Mouse (Mus musculus): ENCODE data around the gene Tpm1. TPM values are rescaled to one million over a fixed set of nuclear protein-coding genes. Genes with fewer than 3 reads are reported as not detected.

Tpm1 gene
- polyA plus RNA-seq, 1 experiment from 2014 or later: 695 TPM

DNA sequence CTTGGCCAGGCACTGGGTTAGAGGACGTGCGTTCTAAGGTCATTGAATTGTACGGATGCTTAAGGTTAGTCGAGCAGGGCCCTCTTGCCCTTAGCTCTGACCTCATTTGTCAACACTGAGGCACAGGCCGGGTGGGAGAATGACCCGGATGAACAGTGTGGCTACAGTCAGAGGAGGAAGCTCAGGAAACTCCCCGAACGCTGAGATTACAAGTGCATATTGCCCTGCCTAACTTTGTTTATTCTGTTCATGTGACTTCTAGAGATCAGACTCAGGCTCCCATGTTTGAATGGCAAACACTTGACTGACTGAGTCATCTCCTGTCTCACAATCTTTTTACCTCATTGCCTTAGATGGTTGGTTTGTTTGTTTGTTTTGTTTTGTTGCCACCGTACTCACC is 37.7 kb downstream of the Tpm1 start:
- peak overlapping the region; percentile 64 for H3K27ac ChIP-seq (ENCODE audit: low read length)
- H3K36me3 ChIP-seq (ENCODE audit: insufficient read depth, low read length): no peaks in the 10 kb centered on the region
- H3K4me2 ChIP-seq (replicated peaks; ENCODE audit: low read depth, low read length): no peak overlapping the region
- H3K9ac ChIP-seq (replicated peaks; ENCODE audit: low read depth): no peak overlapping the region
- H3K4me1 ChIP-seq (ENCODE audit: insufficient read depth, low read depth, low read length): peaks cover 13% of the 10 kb centered on the region; the same call in 1 of the 2 replicates
- WGBS: 26% methylated on average over 9 of the region's 9 CpGs
- DNase-seq (ENCODE audit: low spot score) (peak; percentile 92), ATAC-seq (peak; percentile 85)
- no peaks in the 10 kb centered on the region for H3K27me3 ChIP-seq (replicated peaks; ENCODE audit: insufficient read depth, low read length)
- TF ChIP-seq EP300 (IDR thresholded peaks at IDR 0.05) (peak; percentile 87), CTCF (IDR thresholded peaks at IDR 0.05) (no peak)
- H3K4me3 ChIP-seq (ENCODE audit: low read depth, low read length): no peak overlapping the region
- no peaks in the 10 kb centered on the region for H3K9me3 ChIP-seq (ENCODE audit: low read length)

DNA sequence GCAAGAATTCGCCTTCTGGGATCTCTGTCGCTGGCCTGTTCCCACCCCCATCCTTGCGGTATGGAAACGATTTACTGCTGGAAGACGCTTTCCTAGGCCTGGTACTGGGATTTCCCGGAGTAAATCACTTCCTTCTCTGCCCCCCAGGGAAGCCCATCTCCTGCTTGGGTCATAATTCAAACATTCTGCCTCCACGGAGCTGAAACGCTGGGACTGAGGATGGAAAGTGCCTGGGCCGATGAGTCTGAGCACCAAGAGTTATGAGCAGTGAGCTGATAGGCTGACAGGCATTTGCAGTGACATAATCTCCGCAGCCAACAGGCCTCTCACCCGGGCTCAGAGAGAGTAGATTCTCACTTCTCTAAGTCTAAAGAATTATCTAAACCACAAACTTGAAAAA is 40.4 kb downstream of the Tpm1 start:
- no peak overlapping the region for H3K9ac ChIP-seq (replicated peaks; ENCODE audit: low read depth)
- H3K4me3 ChIP-seq (ENCODE audit: low read depth, low read length): no peak overlapping the region
- H3K36me3 ChIP-seq (ENCODE audit: insufficient read depth, low read length): no peaks in the 10 kb centered on the region
- H3K4me1 ChIP-seq (ENCODE audit: insufficient read depth, low read depth, low read length): peaks cover 13% of the 10 kb centered on the region; the same call in 1 of the 2 replicates
- WGBS: 26% methylated on average over 11 of the region's 11 CpGs
- DNase-seq (ENCODE audit: low spot score) (no peak), ATAC-seq (no peak)
- no peak overlapping the region for H3K4me2 ChIP-seq (replicated peaks; ENCODE audit: low read depth, low read length)
- no peaks in the 10 kb centered on the region for H3K27me3 ChIP-seq (replicated peaks; ENCODE audit: insufficient read depth, low read length)
- H3K9me3 ChIP-seq (ENCODE audit: low read length): no peaks in the 10 kb centered on the region
- TF ChIP-seq CTCF (IDR thresholded peaks at IDR 0.05): no peak
- no peak for TF ChIP-seq EP300 (IDR thresholded peaks at IDR 0.05)
- H3K27ac ChIP-seq (ENCODE audit: low read length): no peak overlapping the region

DNA sequence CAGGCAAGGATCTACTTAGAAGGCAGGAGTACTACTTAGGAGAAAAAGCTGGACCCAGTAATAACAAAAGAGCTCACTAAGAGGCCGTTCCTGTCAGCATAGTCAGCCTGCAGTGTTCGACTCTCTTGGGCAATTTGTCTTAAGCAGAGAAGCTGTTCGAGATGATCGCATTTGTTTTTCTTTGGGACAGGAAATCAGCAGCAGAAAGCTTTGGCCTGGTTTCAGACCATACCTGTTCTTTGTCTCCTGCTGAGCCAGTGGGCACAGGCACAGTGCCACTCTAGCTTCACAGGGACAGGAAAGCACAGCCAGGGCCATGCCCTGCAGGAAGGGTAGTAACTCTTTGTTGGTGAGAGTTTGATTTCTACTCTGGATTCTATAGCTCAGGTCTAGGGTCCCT is 42.8 kb downstream of the Tpm1 start:
- no peak for ATAC-seq
- no peak overlapping the region for H3K4me2 ChIP-seq (replicated peaks; ENCODE audit: low read depth, low read length)
- WGBS: 59% methylated on average over 4 of the region's 4 CpGs
- TF ChIP-seq EP300 (IDR thresholded peaks at IDR 0.05) (no peak), CTCF (IDR thresholded peaks at IDR 0.05) (no peak)
- no peaks in the 10 kb centered on the region for H3K36me3 ChIP-seq (ENCODE audit: insufficient read depth, low read length)
- H3K9ac ChIP-seq (replicated peaks; ENCODE audit: low read depth): no peak overlapping the region
- H3K27ac ChIP-seq (ENCODE audit: low read length): no peak overlapping the region
- H3K4me3 ChIP-seq (ENCODE audit: low read depth, low read length): no peak overlapping the region
- no peaks in the 10 kb centered on the region for H3K9me3 ChIP-seq (ENCODE audit: low read length)
- no peak for DNase-seq (ENCODE audit: low spot score)
- H3K4me1 ChIP-seq (ENCODE audit: insufficient read depth, low read depth, low read length): peaks cover 4% of the 10 kb centered on the region; the same call in 1 of the 2 replicates
- no peaks in the 10 kb centered on the region for H3K27me3 ChIP-seq (replicated peaks; ENCODE audit: insufficient read depth, low read length)

DNA sequence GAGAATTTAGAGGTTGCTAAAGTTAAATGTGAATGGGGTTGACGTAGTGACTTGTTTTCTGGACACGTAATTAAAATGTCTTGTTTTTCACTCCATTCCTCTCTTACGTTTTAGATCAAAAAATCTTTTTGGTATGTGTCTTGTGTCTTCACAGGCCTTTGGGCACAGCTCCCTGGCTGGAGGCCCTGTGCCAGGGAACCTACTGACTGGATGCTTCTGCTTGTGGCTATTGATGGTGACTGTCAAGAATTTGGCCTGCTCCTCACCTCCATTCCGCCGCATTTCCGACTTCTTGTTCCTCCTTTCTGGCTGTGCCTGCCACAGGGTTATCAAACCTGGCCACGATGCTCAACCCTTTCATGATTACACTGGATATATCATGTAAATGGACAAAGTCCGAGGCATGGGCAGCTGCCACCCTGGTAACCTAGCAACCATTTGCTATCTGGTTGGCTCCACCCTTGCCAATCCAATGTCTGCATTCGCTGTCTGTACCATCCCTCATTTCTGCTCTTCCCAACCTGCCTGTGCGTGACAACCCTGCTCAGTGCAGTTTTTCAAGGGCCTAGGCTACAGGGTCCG is 44.0 kb downstream of the Tpm1 start:
- no peaks in the 10 kb centered on the region for H3K4me1 ChIP-seq (ENCODE audit: insufficient read depth, low read depth, low read length)
- DNase-seq (ENCODE audit: low spot score) (no peak), ATAC-seq (no peak)
- H3K36me3 ChIP-seq (ENCODE audit: insufficient read depth, low read length): no peaks in the 10 kb centered on the region
- TF ChIP-seq CTCF (IDR thresholded peaks at IDR 0.05): no peak
- no peak overlapping the region for H3K27ac ChIP-seq (ENCODE audit: low read length)
- H3K4me2 ChIP-seq (replicated peaks; ENCODE audit: low read depth, low read length): no peak overlapping the region
- WGBS: 74% methylated on average over 11 of the region's 11 CpGs
- H3K9me3 ChIP-seq (ENCODE audit: low read length): no peaks in the 10 kb centered on the region
- H3K9ac ChIP-seq (replicated peaks; ENCODE audit: low read depth): no peak overlapping the region
- no peak overlapping the region for H3K4me3 ChIP-seq (ENCODE audit: low read depth, low read length)
- H3K27me3 ChIP-seq (replicated peaks; ENCODE audit: insufficient read depth, low read length): no peaks in the 10 kb centered on the region

DNA sequence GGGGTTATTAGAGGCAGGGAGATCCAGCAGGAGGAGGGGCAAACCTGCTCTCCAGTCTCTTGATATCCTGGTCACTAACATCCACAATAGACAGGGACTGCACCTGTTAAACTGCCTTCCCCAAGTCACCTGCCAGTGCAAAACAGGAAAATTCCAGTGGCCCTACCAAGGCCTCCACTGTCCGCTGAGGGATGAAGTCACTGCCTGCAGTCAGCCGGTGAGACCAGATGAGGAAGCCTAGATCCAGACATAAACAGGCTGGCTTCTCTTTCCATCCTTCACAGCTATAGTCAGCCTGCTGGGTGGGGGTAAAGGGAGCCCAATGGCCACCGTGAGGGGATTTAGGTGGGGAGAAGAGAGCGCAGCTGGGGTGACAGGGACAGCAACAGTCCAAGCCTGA is 45.5 kb downstream of the Tpm1 start:
- TF ChIP-seq CTCF (IDR thresholded peaks at IDR 0.05) (no peak), EP300 (IDR thresholded peaks at IDR 0.05) (no peak)
- Histone ChIP-seq H3K36me3 (ENCODE audit: insufficient read depth, low read length) (no peaks in the 10 kb centered on the region), H3K27ac (ENCODE audit: low read length) (no peak overlapping the region), H3K9me3 (ENCODE audit: low read length) (no peaks in the 10 kb centered on the region), H3K9ac (replicated peaks; ENCODE audit: low read depth) (no peak overlapping the region), H3K4me2 (replicated peaks; ENCODE audit: low read depth, low read length) (no peak overlapping the region), H3K4me3 (ENCODE audit: low read depth, low read length) (no peak overlapping the region), H3K4me1 (ENCODE audit: insufficient read depth, low read depth, low read length) (no peaks in the 10 kb centered on the region), H3K27me3 (replicated peaks; ENCODE audit: insufficient read depth, low read length) (no peaks in the 10 kb centered on the region)
- WGBS: 55% methylated on average over 4 of the region's 4 CpGs
- ATAC-seq: no peak
- DNase-seq (ENCODE audit: low spot score): no peak

DNA sequence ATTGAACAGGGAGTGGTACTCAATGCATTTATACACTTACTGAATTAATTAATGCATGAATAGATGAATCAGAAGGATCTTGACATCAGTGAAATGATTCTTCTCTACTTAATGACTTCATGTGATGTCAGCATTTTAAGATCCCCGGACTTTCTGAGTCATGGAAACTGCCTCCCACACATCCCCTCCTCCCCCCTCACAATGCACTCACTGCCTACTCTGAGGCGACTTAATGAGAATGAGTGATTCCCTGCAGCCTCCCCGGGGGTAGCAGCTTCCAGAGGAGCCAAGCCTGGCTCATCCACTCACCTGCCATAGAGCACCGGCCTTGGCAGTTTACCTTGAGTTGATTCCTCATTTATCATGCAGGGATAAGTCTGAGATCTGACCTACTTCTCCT is 46.0 kb downstream of the Tpm1 start:
- Histone ChIP-seq H3K36me3 (ENCODE audit: insufficient read depth, low read length) (no peaks in the 10 kb centered on the region), H3K27ac (ENCODE audit: low read length) (no peak overlapping the region), H3K4me1 (ENCODE audit: insufficient read depth, low read depth, low read length) (no peaks in the 10 kb centered on the region), H3K4me2 (replicated peaks; ENCODE audit: low read depth, low read length) (no peak overlapping the region), H3K9me3 (ENCODE audit: low read length) (no peaks in the 10 kb centered on the region), H3K9ac (replicated peaks; ENCODE audit: low read depth) (no peak overlapping the region), H3K4me3 (ENCODE audit: low read depth, low read length) (no peak overlapping the region), H3K27me3 (replicated peaks; ENCODE audit: insufficient read depth, low read length) (no peaks in the 10 kb centered on the region)
- ATAC-seq (no peak), DNase-seq (ENCODE audit: low spot score) (no peak)
- WGBS: 55% methylated on average over 4 of the region's 4 CpGs
- no peak for TF ChIP-seq CTCF (IDR thresholded peaks at IDR 0.05)
- TF ChIP-seq EP300 (IDR thresholded peaks at IDR 0.05): no peak

DNA sequence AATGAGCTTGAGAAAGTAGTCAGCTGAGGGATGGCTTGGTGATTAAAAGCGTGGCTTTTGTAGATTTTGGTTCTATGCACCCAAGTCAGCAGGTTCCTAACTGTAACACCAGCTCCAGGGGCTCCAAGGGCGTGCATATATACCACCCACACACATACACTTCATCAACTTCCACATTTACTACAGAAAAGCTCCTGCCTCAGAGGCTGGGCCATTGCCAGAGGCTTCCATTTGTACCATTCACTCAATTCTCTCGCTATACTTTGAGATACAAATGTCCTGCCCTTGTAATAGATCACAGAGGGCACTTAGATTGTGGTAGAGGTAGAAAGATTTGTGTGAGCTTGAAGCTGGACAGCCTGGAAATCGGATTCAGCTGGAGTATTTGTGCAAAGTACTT is 47.7 kb downstream of the Tpm1 start:
- H3K9ac ChIP-seq (replicated peaks; ENCODE audit: low read depth): no peak overlapping the region

More for the DNA sequence above, 47.7 kb downstream of the Tpm1 start:
- Histone ChIP-seq H3K36me3 (ENCODE audit: insufficient read depth, low read length) (no peaks in the 10 kb centered on the region), H3K27me3 (replicated peaks; ENCODE audit: insufficient read depth, low read length) (no peaks in the 10 kb centered on the region), H3K9me3 (ENCODE audit: low read length) (no peaks in the 10 kb centered on the region), H3K4me1 (ENCODE audit: insufficient read depth, low read depth, low read length) (no peaks in the 10 kb centered on the region), H3K4me3 (ENCODE audit: low read depth, low read length) (no peak overlapping the region), H3K27ac (ENCODE audit: low read length) (no peak overlapping the region), H3K4me2 (replicated peaks; ENCODE audit: low read depth, low read length) (no peak overlapping the region)
- no peak for DNase-seq (ENCODE audit: low spot score)
- TF ChIP-seq EP300 (IDR thresholded peaks at IDR 0.05) (no peak), CTCF (IDR thresholded peaks at IDR 0.05) (no peak)
- no peak; the same call in 1 of the 2 replicates for ATAC-seq
- 59% methylated on average over 4 of the region's 4 CpGs for WGBS
